Mouse (Mus musculus) midbrain, embryonic 16.5 days (tissue): ENCODE data around the gene Zfyve28. TPM values are rescaled to one million over a fixed set of nuclear protein-coding genes. Genes with fewer than 3 reads are reported as not detected.

Experiments
- ATAC-seq: fragments of 200-750 bp; cut with Nextera tagmentation; 2 replicates; pipeline ENCODE4 v1.8.0; 2017; ENCODE audit warnings: moderate TSS enrichment
- H3K27ac ChIP-seq: fragments of 300-500 bp; sonication (generic); 2 replicates; pipeline ENCODE4 v1.5.1; 2014; ENCODE audit warnings: mild to moderate bottlenecking, low read length, mixed read lengths
- H3K27me3 ChIP-seq: fragments of 300-500 bp; sonication (generic); 2 replicates; pipeline ENCODE4 v1.6.1; 2014; ENCODE audit warnings: low read depth, low read length, mixed read lengths; ENCODE audit not compliant: control insufficient read depth, insufficient read depth
- H3K36me3 ChIP-seq: fragments of 300-500 bp; sonication (generic); 2 replicates; pipeline ENCODE4 v1.6.1; 2014; ENCODE audit warnings: mild to moderate bottlenecking, low read length, moderate library complexity, mixed read lengths; ENCODE audit not compliant: control insufficient read depth, insufficient read depth
- H3K4me1 ChIP-seq: fragments of 300-500 bp; sonication (generic); 2 replicates; pipeline ENCODE4 v1.6.1; 2014; ENCODE audit warnings: mild to moderate bottlenecking, low read length, mixed read lengths; ENCODE audit not compliant: control insufficient read depth, insufficient read depth
- H3K4me2 ChIP-seq: fragments of 300-500 bp; sonication (generic); 2 replicates; pipeline ENCODE4 v1.6.1; 2014; ENCODE audit warnings: mild to moderate bottlenecking, low read length, mixed read lengths
- H3K4me3 ChIP-seq: fragments of 300-500 bp; sonication (generic); 2 replicates; pipeline ENCODE4 v1.5.1; 2014; ENCODE audit warnings: low read depth, mild to moderate bottlenecking, low read length, moderate library complexity, mixed read lengths
- H3K9ac ChIP-seq: fragments of 300-500 bp; sonication (generic); 2 replicates; pipeline ENCODE4 v1.6.1; 2014; ENCODE audit warnings: low read depth, low read length, mixed read lengths
- H3K9me3 ChIP-seq: fragments of 300-500 bp; sonication (generic); replicated peaks from 2 replicates; pipeline ENCODE4 v1.6.1; 2014; ENCODE audit warnings: mild to moderate bottlenecking, low read length, mixed read lengths; ENCODE audit not compliant: control insufficient read depth, poor library complexity, severe bottlenecking
- whole genome bisulfite sequencing: fragments of 180-500 bp; shearing (Covaris S2); extraction: QIAGEN DNeasy Blood & Tissue Kit; methylation state at CpG from one replicate; pipeline ENCODE4 v1.1.7; 2014; 5-methylcytosine and 5-hydroxymethylcytosine counted together
- polyA plus RNA-seq: library from polyadenylated mRNA; unstranded; fragments of >200 nt; fragmentation: Nextera tagmentation; extraction: Ambion mirVana; gene quantifications from 2 replicates; pipeline ENCODE4 v1.2.1, GENCODE M21; 2015

The Zfyve28 gene
- polyA plus RNA-seq, 1 experiment from 2014 or later = 4.0 TPM

- Histone ChIP-seq H3K36me3 (no peaks in the 10 kb centered on the region), H3K27me3 (no peaks in the 10 kb centered on the region), H3K4me2 (no peak overlapping the region), H3K4me1 (no peaks in the 10 kb centered on the region), H3K4me3 (no peak overlapping the region), H3K9me3 (no peaks in the 10 kb centered on the region), H3K27ac (no peak overlapping the region), H3K9ac (no peak overlapping the region)
- WGBS = 79% methylated on average over 7 of the region's 8 CpGs
- ATAC-seq = no peak
Measured at GRCm38 (mm10) chr5:34232481-34233220, 55.6 kb downstream of the Zfyve28 start.

- H3K27me3 ChIP-seq = no peaks in the 10 kb centered on the region
- H3K9ac ChIP-seq = no peak overlapping the region
- H3K4me1 ChIP-seq = no peaks in the 10 kb centered on the region
- 89% methylated on average over 6 of the region's 6 CpGs for WGBS
- H3K4me3 ChIP-seq = no peak overlapping the region
- H3K27ac ChIP-seq = no peak overlapping the region
- no peak overlapping the region for H3K4me2 ChIP-seq
- no peaks in the 10 kb centered on the region for H3K9me3 ChIP-seq
- no peak for ATAC-seq
- H3K36me3 ChIP-seq = no peaks in the 10 kb centered on the region
Measured at GRCm38 (mm10) chr5:34231901-34232300, 56.3 kb downstream of the Zfyve28 start.

- ATAC-seq = no peak
- no peaks in the 10 kb centered on the region for H3K36me3 ChIP-seq
- no peak overlapping the region for H3K4me3 ChIP-seq
- no peak overlapping the region for H3K9ac ChIP-seq
- H3K9me3 ChIP-seq = no peaks in the 10 kb centered on the region
- no peak overlapping the region for H3K27ac ChIP-seq
- WGBS = 89% methylated on average over 9 of the region's 9 CpGs
- H3K4me2 ChIP-seq = no peak overlapping the region
- no peaks in the 10 kb centered on the region for H3K4me1 ChIP-seq
- no peaks in the 10 kb centered on the region for H3K27me3 ChIP-seq
Measured at GRCm38 (mm10) chr5:34230599-34231485, 57.4 kb downstream of the Zfyve28 start.

GRCm38 (mm10) chr5:34229503-34229902, 58.7 kb downstream of the Zfyve28 start:
- no peak for ATAC-seq
- Histone ChIP-seq H3K27me3 (no peaks in the 10 kb centered on the region), H3K4me2 (no peak overlapping the region), H3K4me1 (no peaks in the 10 kb centered on the region), H3K9me3 (no peaks in the 10 kb centered on the region), H3K36me3 (no peaks in the 10 kb centered on the region), H3K9ac (no peak overlapping the region), H3K27ac (no peak overlapping the region), H3K4me3 (no peak overlapping the region)
- 89% methylated on average over 5 of the region's 5 CpGs for WGBS

- Histone ChIP-seq H3K36me3 (no peaks in the 10 kb centered on the region), H3K4me2 (no peak overlapping the region), H3K27ac (no peak overlapping the region), H3K27me3 (no peaks in the 10 kb centered on the region), H3K4me1 (no peaks in the 10 kb centered on the region), H3K9ac (no peak overlapping the region), H3K9me3 (no peaks in the 10 kb centered on the region), H3K4me3 (no peak overlapping the region)
- ATAC-seq = no peak
- WGBS = 89% methylated on average over 2 of the region's 2 CpGs
Measured at GRCm38 (mm10) chr5:34225516-34225915, 62.7 kb downstream of the Zfyve28 start.

GRCm38 (mm10) chr5:34224515-34224914, 63.7 kb downstream of the Zfyve28 start:
- no peak for ATAC-seq
- H3K4me1 ChIP-seq = no peaks in the 10 kb centered on the region
- WGBS = 86% methylated on average over 5 of the region's 5 CpGs

GRCm38 (mm10) chr5:34220001-34220400, 68.2 kb downstream of the Zfyve28 start:
- Histone ChIP-seq H3K36me3 (no peaks in the 10 kb centered on the region), H3K4me1 (no peaks in the 10 kb centered on the region), H3K9me3 (no peaks in the 10 kb centered on the region), H3K4me2 (no peak overlapping the region), H3K4me3 (no peak overlapping the region), H3K9ac (no peak overlapping the region), H3K27me3 (no peaks in the 10 kb centered on the region), H3K27ac (no peak overlapping the region)
- no peak for ATAC-seq
- WGBS = 85% methylated on average over 4 of the region's 4 CpGs

More at GRCm38 (mm10) chr5:34224515-34224914, 63.7 kb downstream of the Zfyve28 start:
- Histone ChIP-seq H3K27me3 (no peaks in the 10 kb centered on the region), H3K36me3 (no peaks in the 10 kb centered on the region), H3K27ac (no peak overlapping the region), H3K4me3 (no peak overlapping the region), H3K9ac (no peak overlapping the region), H3K4me2 (no peak overlapping the region), H3K9me3 (no peaks in the 10 kb centered on the region)

- no peak overlapping the region for H3K9ac ChIP-seq
- H3K36me3 ChIP-seq = no peaks in the 10 kb centered on the region; the same call in 1 of the 2 replicates
- WGBS = 83% methylated on average over 5 of the region's 5 CpGs
- no peak overlapping the region for H3K4me3 ChIP-seq
- H3K9me3 ChIP-seq = no peaks in the 10 kb centered on the region
- H3K27me3 ChIP-seq = no peaks in the 10 kb centered on the region
- no peak overlapping the region for H3K27ac ChIP-seq
- H3K4me2 ChIP-seq = no peak overlapping the region
- ATAC-seq = no peak
- no peaks in the 10 kb centered on the region for H3K4me1 ChIP-seq
Measured at GRCm38 (mm10) chr5:34218672-34219071, 69.6 kb downstream of the Zfyve28 start.

- H3K4me2 ChIP-seq = no peak overlapping the region
- no peaks in the 10 kb centered on the region for H3K27me3 ChIP-seq
- H3K4me3 ChIP-seq = no peak overlapping the region
- no peak for ATAC-seq
- WGBS = 71% methylated on average over 9 of the region's 9 CpGs
- H3K27ac ChIP-seq = no peak overlapping the region
- no peaks in the 10 kb centered on the region for H3K4me1 ChIP-seq
- H3K9me3 ChIP-seq = no peaks in the 10 kb centered on the region
- H3K9ac ChIP-seq = no peak overlapping the region
- no peaks in the 10 kb centered on the region; the same call in 1 of the 2 replicates for H3K36me3 ChIP-seq
Measured at GRCm38 (mm10) chr5:34217756-34218155, 70.5 kb downstream of the Zfyve28 start.
